Mouse (Mus musculus) intestine, embryonic 15.5 days (tissue): ENCODE measurements around the gene H2bfm. TPM values are rescaled to one million over a fixed set of nuclear protein-coding genes. Genes with fewer than 3 reads are reported as not detected.
"Not testable (repeated sequence)": the region's sequence is repeated elsewhere in the genome, so short reads cannot be mapped to it uniquely, and the experiment has no call there.

ENCODE experiments used
- ATAC-seq: fragments of 200-750 bp; cut with Nextera tagmentation; 2 replicates; pipeline ENCODE4 v1.8.0; 2017; ENCODE audit warnings: moderate TSS enrichment, moderate library complexity
- H3K27ac ChIP-seq: fragments of 300-500 bp; sonication (generic); 2 replicates; pipeline ENCODE4 v1.5.1; 2015; ENCODE audit warnings: mild to moderate bottlenecking, inconsistent platforms
- H3K27me3 ChIP-seq: fragments of 300-500 bp; sonication (generic); replicated peaks from 2 replicates; pipeline ENCODE4 v1.6.1; 2015; ENCODE audit warnings: inconsistent platforms
- H3K36me3 ChIP-seq: fragments of 300-500 bp; sonication (generic); 2 replicates; pipeline ENCODE4 v1.6.1; 2015; ENCODE audit warnings: inconsistent platforms
- H3K4me1 ChIP-seq: fragments of 300-500 bp; sonication (generic); replicated peaks from 2 replicates; pipeline ENCODE4 v1.6.1; 2015; ENCODE audit warnings: inconsistent platforms
- H3K4me2 ChIP-seq: fragments of 300-500 bp; sonication (generic); replicated peaks from 2 replicates; pipeline ENCODE4 v1.6.1; 2015; ENCODE audit warnings: mild to moderate bottlenecking, inconsistent platforms
- H3K4me3 ChIP-seq: fragments of 300-500 bp; sonication (generic); replicated peaks from 2 replicates; pipeline ENCODE4 v1.5.1; 2015; ENCODE audit warnings: inconsistent platforms
- H3K9ac ChIP-seq: fragments of 300-500 bp; sonication (generic); 2 replicates; pipeline ENCODE4 v1.6.1; 2015; ENCODE audit warnings: inconsistent platforms
- H3K9me3 ChIP-seq: fragments of 300-500 bp; sonication (generic); 2 replicates; pipeline ENCODE4 v1.6.1; 2016; ENCODE audit warnings: inconsistent platforms
- WGBS: fragments of 180-500 bp; shearing (Covaris S2); methylation state at CpG from one replicate; pipeline ENCODE4 v1.1.7; 2015; 5-methylcytosine and 5-hydroxymethylcytosine counted together
- polyA plus RNA-seq: library from polyadenylated mRNA; unstranded; fragments of >200 nt; fragmentation: Nextera tagmentation; extraction: Ambion mirVana; gene quantifications from 2 replicates; pipeline ENCODE4 v1.2.1, GENCODE M21; 2015

The H2bfm gene
- not detected in 2 replicates for polyA plus RNA-seq

DNA sequence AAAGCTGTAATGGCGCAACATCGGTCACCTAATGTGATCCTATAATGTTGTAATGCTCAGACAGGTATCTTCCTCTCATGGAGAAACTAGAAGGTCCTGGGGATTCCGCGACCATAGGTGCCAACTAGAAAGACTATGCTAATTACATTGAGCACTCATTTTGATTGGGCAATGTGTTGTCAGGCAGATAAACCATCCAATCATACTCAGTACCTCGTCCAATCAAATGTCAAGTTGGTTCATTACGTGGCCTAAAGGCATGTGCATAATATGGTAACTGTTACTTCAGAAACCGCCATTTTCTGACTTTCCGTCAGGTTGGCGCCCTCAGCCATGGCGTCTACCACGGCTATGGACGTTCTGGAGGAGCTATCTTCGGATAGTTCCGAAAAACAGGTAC is at the start of gene H2bfm:
TSS of gene H2bfm (plus strand) at position 295 of the 400 bp plus-strand sequence.
- Histone ChIP-seq H3K27ac (no peak within 1 kb of the TSS), H3K4me3 (no peak within 1 kb of the TSS), H3K4me2 (no peak within 1 kb of the TSS), H3K36me3 (no peaks in the 10 kb centered on the region), H3K9ac (no peak within 1 kb of the TSS), H3K27me3 (no peaks in the 10 kb centered on the region), H3K9me3 (no peaks in the 10 kb centered on the region), H3K4me1 (no peaks in the 10 kb centered on the region)
- no peak for ATAC-seq
- 91% methylated on average over 14 of the region's 14 CpGs for WGBS

GRCm38 (mm10) chrX:136895757-136896156 is 31.4 kb upstream of the H2bfm start:
- no peak for ATAC-seq
- Histone ChIP-seq H3K27ac (no peak overlapping the region), H3K36me3 (no peaks in the 10 kb centered on the region), H3K4me1 (no peaks in the 10 kb centered on the region), H3K9ac (no peak overlapping the region), H3K4me3 (no peak overlapping the region), H3K27me3 (no peaks in the 10 kb centered on the region), H3K9me3 (no peaks in the 10 kb centered on the region), H3K4me2 (no peak overlapping the region)
- 53% methylated on average over 2 of the region's 2 CpGs for WGBS

DNA sequence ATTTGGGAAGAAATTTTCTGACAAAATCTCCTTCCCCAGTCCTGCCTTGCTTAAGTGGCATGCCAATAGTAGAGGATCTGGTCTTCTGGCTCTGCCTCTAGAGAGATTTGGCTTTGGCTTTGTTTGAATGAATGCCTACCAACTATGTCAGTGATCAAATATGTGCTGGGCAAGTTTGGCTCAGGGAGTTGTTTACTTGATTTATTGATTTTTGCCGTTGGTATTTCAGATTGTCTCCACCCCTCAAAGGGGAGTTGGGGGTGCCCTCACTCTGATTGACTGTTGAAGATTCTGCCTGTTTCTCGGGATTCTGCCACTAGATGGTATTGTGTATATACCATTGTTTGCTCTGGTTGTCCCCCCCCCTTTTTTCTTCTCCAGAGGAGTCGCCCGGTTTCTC is 22.8 kb upstream of the H2bfm start:
- 52% methylated on average over 4 of the region's 4 CpGs for WGBS
- Histone ChIP-seq H3K4me2 (no peak overlapping the region), H3K27me3 (no peaks in the 10 kb centered on the region), H3K9ac (no peak overlapping the region), H3K4me1 (no peaks in the 10 kb centered on the region), H3K4me3 (no peak overlapping the region), H3K27ac (no peak overlapping the region), H3K9me3 (no peaks in the 10 kb centered on the region), H3K36me3 (no peaks in the 10 kb centered on the region)
- ATAC-seq = no peak

DNA sequence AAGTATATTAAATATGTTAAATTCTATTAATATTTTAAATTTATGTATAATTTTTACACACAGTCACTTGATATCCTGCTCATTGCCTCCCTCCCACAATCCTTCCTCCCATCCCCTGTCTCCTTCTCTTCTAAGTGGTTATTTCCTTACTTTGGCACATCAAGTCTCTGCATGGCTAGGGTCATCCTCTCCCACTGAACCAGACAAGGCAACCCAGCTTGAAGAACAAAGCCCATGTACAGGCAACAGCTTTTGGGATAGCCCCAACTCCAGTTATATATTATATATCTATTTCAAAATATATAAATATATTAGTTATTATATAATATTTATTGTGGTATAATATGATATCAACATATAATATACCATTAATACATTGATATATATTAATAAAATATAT is 1.3 kb upstream of the H2bfm start:
- no peaks in the 10 kb centered on the region for H3K4me1 ChIP-seq
- no peaks in the 10 kb centered on the region for H3K27me3 ChIP-seq
- no peaks in the 10 kb centered on the region for H3K36me3 ChIP-seq
- no peak for ATAC-seq
- H3K27ac ChIP-seq = no peak overlapping the region
- H3K9me3 ChIP-seq = no peaks in the 10 kb centered on the region
- H3K4me2 ChIP-seq = no peak overlapping the region
- no peak overlapping the region for H3K9ac ChIP-seq
- no peak overlapping the region for H3K4me3 ChIP-seq

- Histone ChIP-seq H3K36me3 (no peaks in the 10 kb centered on the region), H3K27ac (no peak overlapping the region), H3K9ac (no peak overlapping the region), H3K4me2 (no peak overlapping the region), H3K9me3 (no peaks in the 10 kb centered on the region), H3K4me3 (no peak overlapping the region), H3K4me1 (no peaks in the 10 kb centered on the region), H3K27me3 (no peaks in the 10 kb centered on the region)
- 22% methylated on average over 3 of the region's 3 CpGs for WGBS
- peak; percentile 98 for ATAC-seq
These were observed 10.9 kb downstream of the H2bfm start for GRCm38 (mm10) chrX:136937985-136938384.

GRCm38 (mm10) chrX:136957583-136958279 is 30.6 kb downstream of the H2bfm start:
- Histone ChIP-seq H3K4me2 (peak overlapping the region; percentile 45), H3K4me3 (peak overlapping the region; percentile 32)
- peak; percentile 98 for ATAC-seq
- not testable (repeated sequence) for H3K27me3 ChIP-seq, H3K9me3 ChIP-seq, H3K4me1 ChIP-seq, H3K9ac ChIP-seq, H3K36me3 ChIP-seq, H3K27ac ChIP-seq
- WGBS = 35% methylated on average over 13 of the region's 13 CpGs

GRCm38 (mm10) chrX:136958300-136958699 is 31.2 kb downstream of the H2bfm start:
- Histone ChIP-seq H3K4me3 (peak overlapping the region; percentile 32; the same call in 1 of the 2 replicates), H3K4me2 (peak overlapping the region; percentile 45; the same call in 1 of the 2 replicates)
- 63% methylated on average over 5 of the region's 5 CpGs for WGBS
- not testable (repeated sequence) for H3K27me3 ChIP-seq, H3K9me3 ChIP-seq, H3K36me3 ChIP-seq, H3K9ac ChIP-seq, H3K4me1 ChIP-seq, H3K27ac ChIP-seq
- peak; percentile 52 for ATAC-seq

- H3K27me3 ChIP-seq = no peaks in the 10 kb centered on the region
- H3K4me1 ChIP-seq = no peaks in the 10 kb centered on the region
- no peak overlapping the region for H3K4me2 ChIP-seq
- H3K9ac ChIP-seq = no peak overlapping the region
- no peak overlapping the region for H3K27ac ChIP-seq
- 27% methylated on average over 2 of the region's 2 CpGs for WGBS
- no peak for ATAC-seq
- no peak overlapping the region for H3K4me3 ChIP-seq
- H3K36me3 ChIP-seq = no peaks in the 10 kb centered on the region
- H3K9me3 ChIP-seq = no peaks in the 10 kb centered on the region
These were observed 32.6 kb downstream of the H2bfm start for GRCm38 (mm10) chrX:136959688-136960087.

DNA sequence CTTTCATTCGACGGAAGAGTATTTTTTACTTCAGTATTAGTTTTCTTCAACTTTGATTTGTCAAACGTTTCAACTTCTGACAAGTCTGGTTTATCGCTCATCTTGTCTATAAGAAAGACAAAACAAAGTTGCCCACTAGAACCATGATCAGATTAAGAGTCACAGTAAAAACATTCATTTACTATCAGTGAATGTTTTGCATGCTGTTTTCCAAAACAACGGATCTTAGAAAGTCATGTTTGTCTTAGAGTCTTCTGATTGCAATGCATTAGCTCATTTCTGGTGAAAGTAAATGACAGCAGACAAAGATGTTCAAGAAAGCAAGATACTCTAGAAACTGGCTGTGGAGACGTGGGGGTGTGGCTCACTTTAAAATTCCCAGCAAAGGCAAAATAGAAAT is 48.3 kb downstream of the H2bfm start, which contains the start of gene Tmsb15b2:
TSS of gene Tmsb15b2 (minus strand) at position 101 of the 400 bp plus-strand sequence.
- 86% methylated on average over 6 of the region's 6 CpGs for WGBS
- Histone ChIP-seq H3K9ac (peak within 1 kb of the TSS; percentile 46; the same call in 1 of the 2 replicates), H3K4me3 (peak within 1 kb of the TSS; percentile 40), H3K4me2 (peak within 1 kb of the TSS; percentile 56)
- H3K4me1 ChIP-seq, H3K36me3 ChIP-seq, H3K27me3 ChIP-seq, ATAC-seq, H3K27ac ChIP-seq, H3K9me3 ChIP-seq: not testable (repeated sequence)

DNA sequence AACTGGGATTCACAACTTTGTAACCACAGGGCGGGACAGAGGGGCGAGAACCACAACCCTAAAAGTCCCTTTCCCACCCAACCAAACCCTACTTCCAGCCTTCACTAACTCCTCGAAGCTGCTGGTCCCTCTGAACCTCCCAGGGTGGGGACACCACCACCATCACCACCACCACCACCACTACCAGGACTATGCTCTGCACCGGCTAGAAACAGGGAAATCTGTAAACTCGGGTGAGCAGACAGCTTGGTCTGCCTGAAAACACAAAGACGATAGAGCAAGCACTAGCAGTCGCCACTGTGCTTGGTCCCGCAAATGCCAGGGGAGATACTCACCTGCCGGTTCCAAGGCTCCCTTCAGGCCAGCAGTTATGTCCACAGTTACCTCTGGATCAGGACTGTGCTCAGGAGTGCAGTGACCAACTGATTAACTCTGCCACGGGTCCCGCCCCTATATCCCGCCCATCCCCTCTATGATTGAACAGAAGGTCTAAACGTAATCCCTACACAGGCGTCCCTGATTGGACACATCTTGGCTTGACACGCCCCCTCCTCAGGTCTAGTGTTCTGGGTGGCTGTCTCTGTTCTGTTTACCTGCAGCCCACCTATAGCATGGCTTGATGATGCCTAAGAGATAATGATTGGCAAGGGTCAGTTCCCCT is 49.4 kb downstream of the H2bfm start, which contains the start of the genes Tmsb15l and Tmsb15b1:
TSS of gene Tmsb15l (minus strand) at position 446 of the 661 bp plus-strand sequence.
TSS of gene Tmsb15b1 (minus strand) at position 451 of the 661 bp plus-strand sequence.
- ATAC-seq = peak; percentile 100
- Histone ChIP-seq H3K9ac (peak within 1 kb of the TSS; percentile 46), H3K36me3 (no peaks in the 10 kb centered on the region), H3K9me3 (no peaks in the 10 kb centered on the region), H3K4me1 (no peaks in the 10 kb centered on the region), H3K27me3 (no peaks in the 10 kb centered on the region), H3K4me2 (peak within 1 kb of the TSS; percentile 56), H3K4me3 (peak within 1 kb of the TSS; percentile 40), H3K27ac (no peak within 1 kb of the TSS)
- 30% methylated on average over 15 of the region's 15 CpGs for WGBS
